Mouse (Mus musculus) erythroblast, embryonic 14.5 days (primary cell): Measurements from ENCODE around the gene Grm4.

Experiments
- GATA1 ChIP-seq: IDR thresholded peaks from 2 replicates; pipeline ENCODE4 v1.6.1; 2012; ENCODE audit warnings: low read length, inconsistent platforms, mixed read lengths
- TAL1 ChIP-seq: IDR thresholded peaks from 3 replicates; pipeline ENCODE4 v1.6.1; 2012; ENCODE audit warnings: low read length, inconsistent platforms, mixed read lengths

DNA sequence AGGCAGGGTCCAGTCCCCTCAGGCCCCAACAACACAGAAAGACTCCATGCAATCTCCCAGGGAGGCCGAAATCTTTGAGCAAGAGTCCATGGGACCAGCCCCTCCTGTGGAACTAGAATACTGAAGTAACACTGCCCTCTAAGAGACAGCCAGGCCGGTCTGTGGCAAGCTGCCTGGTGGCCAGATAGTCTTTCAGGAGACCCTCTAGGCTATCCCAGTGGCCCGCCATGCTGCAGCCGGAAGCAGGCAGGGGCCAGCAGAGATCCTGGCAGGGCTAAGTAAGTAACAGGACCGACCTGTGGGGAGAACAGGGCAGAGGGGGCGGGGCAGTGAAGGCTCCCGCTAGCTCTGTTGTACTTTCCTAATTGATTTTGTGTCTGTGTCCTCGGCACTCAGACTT is 27.2 kb downstream of the Grm4 start:
- TF ChIP-seq TAL1 (no peak), GATA1 (no peak)
